Mouse (Mus musculus) natural killer cell, adult 2 months (primary cell): Measurements from ENCODE around the gene U2af2.

ENCODE experiments used
- DNase-seq, 2 experiments: peaks; one replicate each; pipeline ENCODE4 v3.0.0; 2022; ENCODE audit warnings: low spot score in 2 of 2

The U2af2 gene

DNA sequence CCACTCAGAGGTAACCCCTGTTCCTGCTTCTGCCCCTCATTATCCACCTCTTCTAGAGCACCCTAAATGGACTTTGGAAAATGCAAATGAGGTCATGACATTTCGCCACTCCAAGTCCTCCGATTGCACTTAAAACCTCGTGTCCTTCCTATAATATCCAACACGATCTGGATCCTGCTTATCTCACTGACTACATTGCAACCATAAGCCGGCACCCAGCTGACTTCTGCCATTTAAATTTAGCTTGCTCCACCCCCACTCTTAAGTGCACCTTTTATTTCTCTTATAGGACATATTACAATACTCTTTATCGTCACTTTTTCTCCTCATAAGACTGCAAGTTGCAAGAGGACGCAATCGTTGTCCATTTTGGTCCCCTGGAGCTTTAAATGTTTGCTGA, 24.5 kb upstream of the U2af2 start:
- DNase-seq = no peak

GRCm38 (mm10) chr7:5038109-5038732, 23.7 kb upstream of the U2af2 start, which contains the start of gene Zfp784:
Gene Zfp784 (minus strand): TSS chr7:5038446.
- peak; percentile 91 to 94 for DNase-seq

DNA sequence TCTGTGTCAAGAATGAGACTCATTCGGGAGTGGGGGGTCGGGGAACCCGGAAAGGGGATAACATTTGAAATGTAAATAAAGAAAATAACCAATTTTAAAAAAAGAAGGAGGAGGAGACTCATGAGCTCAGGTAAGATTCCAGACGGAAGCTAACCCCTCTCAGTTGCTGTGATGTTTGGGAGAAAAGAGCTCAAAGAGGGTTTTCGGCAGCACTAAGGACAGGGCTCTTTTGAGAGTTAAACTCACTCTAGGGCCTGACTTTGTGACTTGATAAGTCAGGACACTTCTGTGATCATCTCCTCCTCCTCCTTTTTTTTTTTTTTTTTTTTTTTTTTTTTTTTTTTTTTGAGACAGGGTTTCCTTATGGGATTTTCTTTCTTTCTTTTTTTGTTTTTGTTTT, 23.0 kb upstream of the U2af2 start:
- no peak for DNase-seq

DNA sequence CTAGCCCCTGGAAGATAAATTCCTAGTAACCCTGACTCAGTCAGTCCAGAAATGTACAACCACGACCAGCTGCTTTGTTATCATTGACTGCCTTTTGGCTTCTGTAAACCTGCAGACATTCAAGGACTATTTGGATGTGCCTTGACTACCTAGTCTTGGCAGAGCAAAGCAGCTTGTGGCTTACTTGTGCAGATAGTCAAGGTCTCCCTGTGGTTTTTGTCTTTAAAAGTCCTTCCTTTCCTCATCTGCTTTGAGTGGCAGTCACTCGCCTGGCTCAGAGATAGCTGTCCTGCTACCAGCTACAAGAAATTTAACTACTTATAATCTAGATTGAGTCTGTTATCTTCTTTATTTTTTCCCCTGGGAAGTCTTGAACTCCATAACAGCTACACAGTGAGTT, 17.0 kb upstream of the U2af2 start:
- no peak for DNase-seq

DNA sequence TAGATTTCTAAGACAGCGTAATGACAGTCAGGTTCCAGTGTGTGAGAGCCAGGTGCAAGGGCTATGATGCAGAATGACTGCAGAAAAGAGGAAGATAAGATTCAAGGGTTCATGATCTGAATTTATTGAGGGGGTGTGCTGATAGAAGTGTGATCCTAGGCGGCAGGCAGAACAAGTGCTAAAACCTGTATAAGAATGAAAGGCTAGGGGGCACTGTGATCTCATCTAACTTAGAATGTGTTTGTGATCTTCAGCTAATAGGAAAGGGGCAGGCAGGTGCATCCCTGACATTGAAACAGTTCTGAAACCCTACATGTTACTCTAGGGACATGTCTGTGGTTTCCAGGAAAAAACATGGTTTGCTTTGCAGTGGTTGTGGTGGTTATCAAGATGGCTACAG, 15.8 kb upstream of the U2af2 start:
- DNase-seq = no peak

DNA sequence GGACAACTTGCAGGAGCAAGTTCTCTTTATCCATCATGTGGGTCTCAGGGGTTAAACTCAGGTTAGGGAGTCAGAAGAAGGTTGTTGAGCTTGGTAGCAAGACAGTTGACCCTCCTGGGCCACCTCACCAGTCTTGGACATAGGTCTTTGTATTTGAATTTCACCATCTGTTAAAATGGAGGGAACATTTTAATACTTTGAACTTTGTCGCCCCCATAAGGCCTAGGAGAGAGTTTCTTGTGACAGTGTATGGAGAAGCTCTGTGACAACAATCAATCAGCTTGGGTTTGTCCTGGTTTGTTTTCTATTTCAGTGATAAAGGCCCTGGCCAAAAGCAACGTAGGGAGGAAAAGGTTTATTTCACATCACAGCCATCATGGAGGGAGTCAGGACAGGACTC, 14.6 kb upstream of the U2af2 start:
- peak; percentile 31 to 49 for DNase-seq

- DNase-seq = peak; percentile 44 to 66
These were observed 10.4 kb upstream of the U2af2 start, which contains the start of gene Zfp580 for GRCm38 (mm10) chr7:5051193-5052192. Gene Zfp580 (plus strand): TSS chr7:5051538.

DNA sequence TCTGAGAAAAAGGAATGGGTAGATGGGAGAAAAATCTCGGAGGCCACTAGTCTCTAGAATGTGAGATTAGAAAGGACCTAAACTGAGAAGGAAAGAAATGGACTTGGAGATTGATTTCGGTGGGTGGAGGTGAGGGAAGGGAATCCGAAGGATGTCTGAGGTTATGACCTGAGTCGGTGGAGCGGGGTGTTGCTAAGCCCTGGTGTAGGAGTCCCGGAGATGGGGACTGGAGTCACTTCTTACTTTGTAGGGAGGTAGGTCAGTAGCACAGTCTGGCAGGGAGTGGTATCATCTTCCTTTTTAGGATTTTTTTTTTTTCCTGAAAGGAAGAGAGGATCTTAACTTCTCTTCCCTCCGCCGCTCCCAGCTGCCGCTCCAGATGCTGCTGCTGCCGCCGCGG, 9.5 kb upstream of the U2af2 start:
- no peak for DNase-seq

DNA sequence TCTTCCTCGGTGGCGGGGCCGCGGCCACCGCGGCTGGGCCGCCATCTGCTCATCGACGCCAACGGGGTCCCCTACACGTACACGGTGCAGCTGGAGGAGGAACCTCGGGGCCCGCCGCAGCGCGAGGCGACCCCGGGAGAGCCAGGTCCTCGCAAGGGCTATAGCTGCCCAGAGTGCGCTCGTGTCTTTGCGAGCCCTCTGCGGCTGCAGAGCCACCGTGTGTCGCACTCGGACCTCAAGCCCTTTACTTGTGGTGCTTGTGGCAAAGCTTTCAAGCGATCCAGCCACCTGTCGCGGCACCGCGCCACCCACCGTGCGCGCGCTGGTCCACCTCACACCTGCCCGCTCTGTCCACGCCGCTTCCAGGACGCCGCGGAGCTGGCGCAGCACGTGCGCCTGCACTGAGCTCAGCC, 9.0 kb upstream of the U2af2 start:
- no peak for DNase-seq

DNA sequence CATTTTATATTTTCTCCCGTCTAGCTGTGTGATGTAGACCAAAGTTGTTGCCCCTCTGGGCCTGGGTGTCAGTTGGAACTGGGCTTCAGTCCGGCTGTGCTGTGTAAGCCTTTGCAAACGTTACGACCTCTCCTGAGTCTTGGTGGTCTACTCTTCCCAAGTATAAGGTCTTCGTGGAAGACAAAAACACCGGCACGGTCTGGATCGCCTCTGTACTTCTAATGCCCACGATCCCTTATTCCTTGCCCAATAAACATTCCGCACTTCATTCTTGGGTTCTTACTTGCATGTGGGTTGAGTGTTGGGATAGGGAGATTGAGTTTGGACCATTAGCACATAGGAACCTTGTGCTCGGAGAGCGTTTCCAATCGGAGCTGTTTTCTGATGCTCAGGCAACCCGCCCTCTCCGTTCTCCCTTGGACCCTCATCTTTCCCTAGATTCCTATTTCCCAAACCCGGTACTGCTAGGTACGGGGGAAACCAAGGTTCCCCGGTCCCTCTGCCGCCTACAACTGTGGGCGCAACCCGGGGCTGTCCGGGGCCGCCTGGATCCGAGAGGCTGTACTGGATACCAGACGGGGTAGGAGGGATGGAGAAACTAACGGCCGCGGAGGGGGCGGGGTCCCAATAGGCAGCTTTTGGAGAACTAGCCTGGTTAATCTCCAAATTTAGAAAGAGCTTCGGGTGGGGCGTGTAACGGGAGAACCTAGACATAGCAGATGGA, 8.3 kb upstream of the U2af2 start:
- no peak for DNase-seq

DNA sequence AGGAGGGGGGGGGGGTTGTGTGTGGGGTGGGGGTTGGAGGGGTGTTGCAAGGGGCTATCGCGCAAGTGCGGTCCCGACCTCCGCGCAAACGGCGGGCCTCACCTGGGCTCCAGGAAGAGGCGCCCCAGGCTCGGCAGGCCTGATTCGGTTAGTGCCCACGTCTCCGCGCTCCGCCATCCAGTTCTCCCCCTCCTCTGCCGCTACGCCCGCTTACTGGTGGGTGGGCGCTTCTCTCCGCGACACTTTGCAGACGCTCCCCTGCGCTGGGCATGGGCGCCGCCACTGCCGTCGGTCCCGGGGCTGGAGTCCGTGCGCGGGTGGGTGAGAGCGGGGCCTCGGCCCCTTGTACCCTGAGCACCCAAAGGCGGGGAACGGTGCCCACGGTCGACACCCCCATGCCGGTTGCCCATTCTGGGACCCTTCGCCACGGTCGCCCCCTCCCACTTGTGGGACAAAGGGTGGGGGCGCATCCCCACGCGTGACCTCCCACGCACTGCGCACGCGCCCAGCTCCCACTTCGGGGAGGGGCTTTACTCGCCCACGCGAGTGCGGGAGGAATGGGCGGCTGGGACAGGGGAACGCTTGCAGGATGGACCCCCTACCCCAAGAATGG, 5.2 kb upstream of the U2af2 start:
- DNase-seq = no peak

GRCm38 (mm10) chr7:5057381-5057780, 4.6 kb upstream of the U2af2 start:
- DNase-seq = no peak

- DNase-seq = peak in 1 of 2 experiments; percentile 29
These were observed 4.1 kb upstream of the U2af2 start for GRCm38 (mm10) chr7:5057804-5058203.

- DNase-seq = no peak
These were observed 3.3 kb upstream of the U2af2 start for GRCm38 (mm10) chr7:5058631-5059030.

- DNase-seq = no peak
These were observed 2.5 kb upstream of the U2af2 start for GRCm38 (mm10) chr7:5059421-5059820.

GRCm38 (mm10) chr7:5060239-5060731, 1.7 kb upstream of the U2af2 start:
- DNase-seq = peak; percentile 64 to 65

GRCm38 (mm10) chr7:5060944-5061773, 784 bp upstream of the U2af2 start:
- peak; percentile 98 for DNase-seq

GRCm38 (mm10) chr7:5062360-5063001, 538 bp downstream of the U2af2 start:
- DNase-seq = peak; percentile 73 to 79

GRCm38 (mm10) chr7:5064886-5065285, 2.9 kb downstream of the U2af2 start:
- DNase-seq = no peak

- DNase-seq = no peak
These were observed 11.6 kb downstream of the U2af2 start for GRCm38 (mm10) chr7:5073586-5073985.
